Mouse (Mus musculus) splenic B cell, adult 2 months (primary cell): ENCODE measurements around the gene Gna14.

Experiments
- DNase-seq: peaks from one replicate; pipeline ENCODE4 v3.0.0-alpha.2; 2011; ENCODE audit warnings: low read depth, low spot score
- H3K27me3 ChIP-seq: 2 replicates; pipeline ENCODE4 v1.6.1; 2012; ENCODE audit warnings: mild to moderate bottlenecking, low read length, moderate library complexity, mixed read lengths; ENCODE audit not compliant: control insufficient read depth, poor library complexity, insufficient read depth, severe bottlenecking
- H3K36me3 ChIP-seq: 2 replicates; pipeline ENCODE4 v1.6.1; 2012; ENCODE audit warnings: mild to moderate bottlenecking, low read length, moderate library complexity, mixed read lengths; ENCODE audit not compliant: control insufficient read depth, poor library complexity, insufficient read depth, severe bottlenecking

The Gna14 gene

GRCm38 (mm10) chr19:16625610-16626395 is 190.2 kb downstream of the Gna14 start:
- Histone ChIP-seq H3K36me3 (0 out of 2 replicates have a peak, but pooled peaks cover 1% of the 10 kb centered on the region), H3K27me3 (no peaks in the 10 kb centered on the region)
- no peak for DNase-seq
